Mouse (Mus musculus): ENCODE measurements at regions not wholly inside any gene's neighbourhood (a gene's known extent, or its start where the extent isn't known, plus 50 kb on each side); places are given as distances from the start of the nearest gene placed in this dataset.

DNA sequence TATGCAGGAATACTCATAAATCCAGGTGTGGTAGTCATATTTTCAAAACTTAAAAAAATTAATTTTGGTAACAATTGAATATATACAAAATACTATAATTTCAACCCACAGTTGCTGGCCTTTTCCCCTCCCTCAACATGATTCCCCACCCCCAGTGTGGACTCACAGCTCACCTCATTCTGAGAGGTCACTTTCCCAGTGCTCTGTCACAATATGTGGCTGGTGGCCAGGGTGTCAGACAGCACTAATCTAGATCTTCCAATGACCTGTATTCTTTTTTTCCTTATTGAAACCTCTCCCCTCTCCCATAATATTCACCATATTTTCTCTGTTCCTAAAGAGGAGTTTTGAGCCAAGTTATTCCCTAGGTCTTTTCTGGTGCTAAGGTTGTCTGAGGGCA is 308.0 kb downstream of the 4933412E24Rik start:
- no peak for TF ChIP-seq EP300 (optimal IDR thresholded peaks at IDR 0.05)
- TF ChIP-seq CTCF (IDR thresholded peaks at IDR 0.05; ENCODE audit: low read depth): no peak

Data from stomach, postnatal 0 days (tissue).